Mouse (Mus musculus) neural tube, embryonic 13.5 days (tissue): Measurements from ENCODE around the gene Clec10a. TPM values are rescaled to one million over a fixed set of nuclear protein-coding genes. Genes with fewer than 3 reads are reported as not detected.

Experiments used
- polyA plus RNA-seq: library from polyadenylated mRNA; unstranded; fragments of >200 nt; fragmentation: Nextera tagmentation; extraction: Ambion mirVana; gene quantifications from 2 replicates; pipeline ENCODE4 v1.2.1, GENCODE M21; 2015

Clec10a gene
- polyA plus RNA-seq, 1 experiment from 2014 or later = 0.64 TPM

Other genes starting within 250 kb of the Clec10a start
- 60.4 and 76.5 TPM in 2 replicates for gene Gps2, start 242.3 kb upstream of the Clec10a start, polyA plus RNA-seq
- 1,157 and 1,178 TPM in 2 replicates for gene Eif5a, start 234.2 kb upstream of the Clec10a start, polyA plus RNA-seq
- 4.7 and 5.0 TPM in 2 replicates for gene Ybx2, start 220.4 kb upstream of the Clec10a start, polyA plus RNA-seq
- 3.6 and 6.4 TPM in 2 replicates for gene Slc2a4, start 208.0 kb upstream of the Clec10a start, polyA plus RNA-seq
- gene Cldn7, start 191.4 kb upstream of the Clec10a start, polyA plus RNA-seq = 0.33 and 1.7 TPM in 2 replicates
- 21.5 and 22.5 TPM in 2 replicates for gene Ctdnep1, start 175.0 kb upstream of the Clec10a start, polyA plus RNA-seq
- 160 and 162 TPM in 2 replicates for gene Elp5, start 173.7 kb upstream of the Clec10a start, polyA plus RNA-seq
- gene Gabarap, start 165.1 kb upstream of the Clec10a start, polyA plus RNA-seq = 679 and 746 TPM in 2 replicates
- 74.2 and 76.3 TPM in 2 replicates for gene Phf23, start 160.4 kb upstream of the Clec10a start, polyA plus RNA-seq
- 26.7 and 28.8 TPM in 2 replicates for gene Dvl2, start 155.6 kb upstream of the Clec10a start, polyA plus RNA-seq
- gene Acadvl, start 140.8 kb upstream of the Clec10a start, polyA plus RNA-seq = 58.2 and 60.9 TPM in 2 replicates
- gene Dlg4, start 139.3 kb upstream of the Clec10a start, polyA plus RNA-seq = 23.1 and 23.5 TPM in 2 replicates
- gene Asgr1, start 102.1 kb upstream of the Clec10a start, polyA plus RNA-seq = 1.4 and 2.6 TPM in 2 replicates
- gene Asgr2, start 63.6 kb upstream of the Clec10a start, polyA plus RNA-seq = 0.39 TPM in 1 of 2 replicates, not detected in the other
- gene Mgl2, start 25.9 kb upstream of the Clec10a start, polyA plus RNA-seq = 0.21 and 0.39 TPM in 2 replicates
- 3.0 and 3.4 TPM in 2 replicates for gene Slc16a11, start 56.6 kb downstream of the Clec10a start, polyA plus RNA-seq
- 14.7 and 15.8 TPM in 2 replicates for gene Slc16a13, start 64.9 kb downstream of the Clec10a start, polyA plus RNA-seq
- gene Bcl6b, start 73.6 kb downstream of the Clec10a start, polyA plus RNA-seq = 6.0 and 6.1 TPM in 2 replicates
- gene 0610010K14Rik, start 81.7 kb downstream of the Clec10a start, polyA plus RNA-seq = 161 and 174 TPM in 2 replicates
- 17.0 and 18.3 TPM in 2 replicates for gene Gm21988, start 83.6 kb downstream of the Clec10a start, polyA plus RNA-seq
- 362 and 382 TPM in 2 replicates for gene Rnasek, start 83.6 kb downstream of the Clec10a start, polyA plus RNA-seq
- 2.5 and 2.6 TPM in 2 replicates for gene Alox12, start 99.2 kb downstream of the Clec10a start, polyA plus RNA-seq
- gene Alox12e, start 166.4 kb downstream of the Clec10a start, polyA plus RNA-seq = not detected in 2 replicates
- gene Alox15, start 195.8 kb downstream of the Clec10a start, polyA plus RNA-seq = 0.28 TPM in 1 of 2 replicates, not detected in the other